Mouse (Mus musculus) mesoderm, embryonic 11.5 days (tissue): Measurements from ENCODE around the gene Fut2.

Experiments used
- DNase-seq: peaks from one replicate; pipeline ENCODE4 v3.0.0-alpha.2; 2012; ENCODE audit warnings: low read depth, low spot score

Gene Fut2

GRCm38 (mm10) chr7:45605704-45606289 is 60.4 kb downstream of the Fut2 start:
- no peak for DNase-seq

GRCm38 (mm10) chr7:45598960-45599879 is 67.0 kb downstream of the Fut2 start:
- no peak for DNase-seq
